Mouse (Mus musculus) c-Kit-positive CD71-positive TER-119-positive erythroid progenitor cells, embryonic 14.5 days (primary cell): Measurements from ENCODE around the gene Chd2.
"Not testable (repeated sequence)": the region's sequence is repeated elsewhere in the genome, so short reads cannot be mapped to it uniquely, and the experiment has no call there.

Source experiments
- DNase-seq: peaks from one replicate; pipeline ENCODE4 v3.0.0-alpha.2; 2013; ENCODE audit warnings: low spot score

Chd2 gene

DNA sequence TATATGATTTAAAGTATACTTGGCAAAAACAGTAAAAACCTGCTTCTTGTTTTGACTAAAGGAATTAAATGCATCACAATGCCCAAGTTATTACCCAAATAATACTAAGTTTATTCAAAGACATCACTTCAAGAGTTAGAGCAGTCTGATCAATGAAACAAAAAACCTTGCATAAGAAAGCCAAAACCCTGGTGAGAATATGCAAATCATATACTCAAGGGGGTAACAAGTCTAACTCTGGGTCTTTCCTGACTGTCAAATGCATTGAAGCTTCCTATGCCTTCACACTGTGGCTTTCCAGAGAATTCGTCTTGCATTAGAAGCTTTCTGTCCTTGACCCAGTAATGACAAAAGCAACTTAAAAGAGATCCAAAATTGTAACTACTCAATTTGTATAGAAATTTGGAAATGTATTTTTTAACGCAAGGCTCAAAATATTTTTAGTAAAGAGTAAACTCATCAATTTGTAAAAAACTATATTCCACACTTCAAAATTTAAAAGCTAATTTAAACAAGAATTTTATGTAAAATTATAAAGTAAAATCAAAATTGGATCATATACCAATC, 2.4 kb downstream of the Chd2 start:
- DNase-seq, result no peak

DNA sequence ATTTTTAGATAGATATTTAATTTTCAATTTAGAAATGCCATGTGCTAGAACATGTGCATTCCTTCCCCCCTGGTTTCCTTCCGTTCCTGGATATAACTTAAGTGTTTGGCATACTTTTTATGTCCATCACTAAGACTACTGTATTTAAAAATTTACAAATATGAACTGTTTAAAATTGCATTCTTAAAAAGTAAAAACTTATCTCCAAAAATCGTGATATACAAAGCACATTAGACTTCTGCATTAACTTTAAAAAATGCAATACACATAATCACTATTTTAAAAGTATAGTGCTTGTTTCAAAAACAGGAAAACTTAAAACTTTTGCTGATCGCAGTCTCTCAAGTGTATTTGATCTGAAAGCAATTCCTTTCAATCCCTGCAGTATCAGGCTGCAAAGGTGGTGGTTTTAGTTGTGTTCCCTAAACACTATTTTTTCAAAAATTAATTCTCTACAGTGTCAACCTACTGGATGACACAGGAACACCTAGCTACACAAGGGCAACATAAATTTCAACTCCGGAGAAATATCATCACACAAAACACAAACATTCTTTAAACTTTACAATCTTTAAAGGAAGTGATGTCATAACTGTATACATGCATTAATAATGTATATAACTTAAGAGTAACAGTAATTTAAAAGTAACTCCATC, 3.1 kb downstream of the Chd2 start:
- no peak for DNase-seq

DNA sequence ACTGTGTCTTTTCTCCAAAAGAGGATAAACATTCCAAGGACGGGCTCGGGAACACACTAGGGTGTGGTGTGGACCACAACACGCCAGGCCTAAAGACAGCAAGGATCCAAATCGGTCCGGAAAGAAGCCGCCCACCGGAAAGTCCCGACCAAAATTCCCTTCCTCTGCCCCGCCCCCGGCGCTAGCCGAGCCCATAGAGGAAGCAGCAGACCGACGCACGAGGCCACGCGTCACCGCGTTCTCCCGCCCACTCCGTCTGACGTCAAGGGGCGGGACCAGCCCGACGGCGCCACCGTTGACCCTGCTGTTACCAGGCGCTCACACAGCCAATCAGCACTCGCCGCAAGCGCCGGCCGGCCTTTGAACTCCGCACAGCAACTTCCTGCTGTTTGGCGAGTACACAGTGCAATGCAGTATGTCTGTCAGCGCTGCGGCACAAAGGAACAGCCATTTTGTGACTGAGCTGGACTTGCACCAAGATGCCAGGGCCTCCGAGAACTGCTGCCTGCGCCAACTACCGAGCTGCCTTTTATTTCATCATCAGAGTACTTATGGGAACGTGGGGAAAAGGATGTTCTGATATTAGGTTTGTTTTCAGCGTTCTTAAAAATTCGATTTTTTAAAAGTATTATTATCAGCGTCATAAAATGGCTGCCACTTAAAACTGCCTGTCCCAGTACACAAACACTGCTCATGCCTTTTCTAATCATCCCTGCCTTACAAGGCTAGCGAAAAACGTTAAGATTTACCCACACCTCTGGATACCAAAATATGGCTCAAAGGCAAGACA, 3.8 kb downstream of the Chd2 start:
- DNase-seq, result peak; percentile 99

DNA sequence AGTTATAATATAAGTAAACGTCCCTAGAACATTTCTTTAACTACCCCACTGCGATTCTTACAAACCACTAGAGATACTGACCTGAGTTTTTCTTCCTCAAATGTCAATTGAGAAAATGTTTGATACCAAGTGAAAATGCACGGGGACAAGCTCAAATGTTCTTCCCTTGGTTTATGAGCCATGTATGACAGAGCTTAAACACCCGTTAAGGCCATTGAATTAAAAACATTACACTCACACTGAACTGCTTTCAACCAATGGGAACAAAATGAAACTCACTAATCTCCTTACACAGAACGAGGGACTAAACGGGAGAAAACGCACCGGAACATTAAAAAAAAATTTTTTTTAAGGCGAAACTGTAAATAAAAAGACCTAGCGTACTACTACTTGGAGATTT, 4.4 kb downstream of the Chd2 start:
- DNase-seq, result no peak

DNA sequence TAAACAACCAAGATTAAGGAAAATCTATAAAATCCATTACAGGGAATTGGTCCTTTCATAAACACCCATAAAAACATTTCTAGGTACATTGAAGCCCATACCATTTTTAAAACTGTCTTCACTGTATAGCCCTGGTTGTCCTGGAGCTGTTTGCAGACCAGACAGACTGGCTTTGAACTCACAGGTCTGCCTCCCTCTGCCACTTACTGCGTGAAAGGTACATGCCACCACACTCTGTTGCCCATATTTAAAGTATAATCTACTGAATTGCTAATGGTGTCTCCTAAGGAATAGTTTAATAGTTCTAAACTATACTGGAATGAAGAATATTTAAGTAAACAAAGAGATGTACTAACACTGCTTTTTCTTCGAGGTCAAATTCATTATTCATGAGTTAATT, 5.1 kb downstream of the Chd2 start:
- DNase-seq, result no peak

DNA sequence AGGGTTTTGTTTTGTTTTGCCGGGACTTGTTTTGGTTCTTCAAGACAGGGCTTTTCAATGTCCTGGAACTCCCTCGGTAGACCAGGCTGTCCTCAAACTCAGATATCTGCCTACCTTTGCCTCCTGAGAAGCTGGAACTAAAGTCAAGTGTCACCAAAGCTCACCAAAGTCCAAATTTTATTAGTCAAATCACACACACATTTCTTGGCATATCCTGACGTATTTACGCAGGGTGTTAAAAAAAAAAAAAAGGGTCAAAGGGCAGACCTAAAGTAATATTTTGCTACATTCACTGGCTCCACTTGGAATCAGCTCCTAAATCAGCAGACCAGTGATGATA, 5.8 kb downstream of the Chd2 start:
- no peak for DNase-seq

DNA sequence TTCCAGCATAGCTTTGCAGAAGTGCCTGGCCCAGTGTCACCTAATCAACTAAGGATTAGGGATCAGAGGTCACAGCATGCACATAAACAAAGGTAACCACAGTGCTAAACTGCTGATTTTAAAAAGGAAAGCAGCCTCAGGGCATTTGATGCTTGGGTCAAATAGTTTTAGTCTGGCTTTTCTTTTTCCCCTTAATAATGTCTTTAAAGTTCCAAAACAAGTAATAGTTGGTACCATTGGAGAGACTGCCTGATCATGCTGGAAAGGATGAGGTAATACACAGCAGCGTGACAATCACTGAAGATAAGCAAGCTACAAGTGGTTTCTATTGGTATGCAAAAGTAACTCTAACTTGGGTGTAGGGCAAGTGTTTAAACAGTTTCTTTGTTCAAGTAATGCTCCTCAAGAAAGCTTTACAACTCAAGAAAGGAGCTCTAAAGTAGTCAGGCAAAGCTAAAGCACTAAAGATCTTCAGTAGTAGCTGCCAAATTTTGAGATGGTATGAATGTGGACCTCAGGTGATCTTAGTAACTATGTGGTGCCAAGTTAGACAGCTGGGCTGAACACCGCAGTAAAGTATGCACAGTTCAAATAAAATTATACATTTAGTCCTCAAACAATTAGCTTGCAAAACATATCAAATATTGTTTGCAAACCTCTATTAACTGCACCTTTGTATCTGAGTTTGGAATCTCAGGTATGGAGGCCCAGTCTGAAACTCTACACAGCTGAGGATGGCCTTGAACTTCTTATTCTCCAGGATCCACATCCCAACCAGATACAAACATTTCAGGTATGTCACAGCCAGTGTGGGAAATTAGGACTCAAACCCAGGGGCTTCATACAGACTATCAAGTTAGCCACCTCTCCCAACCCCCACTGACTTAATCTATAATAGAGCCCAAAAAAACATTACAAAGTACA, 6.4 kb downstream of the Chd2 start:
- no peak for DNase-seq

DNA sequence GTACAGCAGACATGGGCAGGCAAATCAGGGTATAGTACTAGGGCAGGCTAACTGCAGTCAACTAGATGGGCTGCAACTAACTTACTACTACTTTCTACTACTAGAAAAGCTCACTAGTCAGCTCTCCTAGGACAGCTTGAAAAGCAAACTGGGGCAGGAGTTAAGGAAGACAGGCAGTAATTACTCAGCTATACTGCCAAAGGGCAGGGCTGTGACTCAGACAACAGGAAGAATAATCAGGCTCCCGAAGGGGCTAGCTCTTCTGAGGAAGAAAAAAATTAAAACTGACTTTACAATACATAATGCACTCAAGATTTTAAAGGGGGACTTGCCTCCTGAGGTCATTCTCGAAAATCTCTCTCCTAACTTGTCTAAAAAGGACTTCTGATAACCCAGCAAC, 8.2 kb downstream of the Chd2 start:
- no peak for DNase-seq

DNA sequence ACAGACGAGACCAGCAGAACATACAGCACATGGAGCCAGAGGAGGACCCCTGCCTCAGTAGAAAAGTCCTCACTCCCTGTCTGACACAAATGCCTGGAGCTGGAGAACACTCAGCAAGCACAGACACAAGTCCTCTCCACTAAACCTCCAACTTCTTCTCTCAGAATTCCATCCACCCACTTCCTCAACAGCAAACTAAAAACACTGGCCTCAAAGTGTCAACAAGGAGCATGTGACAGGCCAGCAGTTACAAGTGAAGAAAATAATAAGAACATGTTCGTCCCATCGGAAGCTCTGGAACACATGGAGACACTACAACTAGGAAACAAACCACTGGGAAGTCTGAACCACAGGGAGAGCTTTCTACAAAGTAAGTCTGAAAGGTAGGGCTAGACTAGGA, 8.7 kb downstream of the Chd2 start:
- no peak for DNase-seq

DNA sequence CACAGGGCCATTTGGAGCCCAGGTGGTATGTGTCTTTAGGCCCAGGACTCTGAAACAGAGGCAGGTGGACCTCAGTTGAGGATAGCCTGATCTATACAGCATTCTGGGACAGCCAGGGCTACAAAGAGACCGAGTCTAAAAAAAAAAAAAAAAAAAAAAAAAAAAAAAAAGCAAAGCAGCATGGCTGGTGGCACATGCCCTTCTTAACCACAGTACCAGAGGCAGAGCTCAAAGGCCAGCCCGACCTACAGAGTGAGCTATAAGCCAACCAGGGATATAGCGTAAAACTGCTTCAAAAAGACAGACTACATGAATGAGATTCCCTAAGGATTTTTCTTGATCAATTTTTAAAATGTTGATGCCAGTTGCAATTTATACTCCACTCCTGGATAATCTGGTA, 9.5 kb downstream of the Chd2 start:
- no peak for DNase-seq

DNA sequence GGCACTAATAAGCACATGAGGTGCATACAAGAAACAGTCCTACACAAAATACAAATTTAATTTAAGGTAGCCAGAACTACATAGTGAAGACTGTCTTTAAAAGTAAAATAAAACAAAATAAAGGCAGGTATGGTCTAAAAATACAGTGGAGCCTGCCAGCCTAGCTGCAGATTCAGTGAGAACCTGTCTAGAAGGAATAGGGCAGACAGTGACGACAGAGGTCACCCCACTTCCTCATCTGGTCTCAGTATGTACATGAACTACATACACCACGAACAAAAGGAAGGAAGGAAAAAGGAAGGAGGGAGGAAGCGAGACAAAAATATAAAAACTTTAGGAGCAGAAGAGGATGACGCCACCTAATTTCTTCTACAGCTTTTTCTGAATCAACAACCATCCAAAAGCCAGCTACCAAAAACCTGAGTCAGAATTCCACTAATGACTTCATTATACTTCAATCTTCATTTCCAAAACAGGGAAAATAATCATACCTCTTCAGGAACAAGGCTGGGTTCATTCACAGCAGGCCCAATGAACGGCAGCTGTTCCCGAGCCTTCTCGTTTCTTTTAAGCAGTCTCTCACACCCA, 10.0 kb downstream of the Chd2 start:
- no peak for DNase-seq

DNA sequence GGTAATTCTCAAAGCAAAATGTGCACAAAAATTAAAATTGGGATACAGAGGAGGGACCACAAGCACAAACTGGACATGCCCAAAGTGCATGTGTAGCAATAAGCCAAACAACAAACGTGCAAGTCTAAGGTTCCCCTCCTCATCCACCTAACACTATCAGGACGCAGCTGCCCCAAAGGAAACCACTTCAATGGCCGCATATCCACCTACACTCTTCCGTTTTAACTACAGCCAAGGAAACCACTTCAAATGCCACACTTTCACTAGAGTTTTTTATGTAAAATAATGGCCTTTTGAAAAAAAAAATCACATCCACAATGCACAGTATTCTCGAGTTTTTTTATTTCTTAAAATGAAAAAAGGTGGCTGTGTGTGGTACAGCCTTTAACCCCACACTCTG, 10.8 kb downstream of the Chd2 start:
- no peak for DNase-seq

DNA sequence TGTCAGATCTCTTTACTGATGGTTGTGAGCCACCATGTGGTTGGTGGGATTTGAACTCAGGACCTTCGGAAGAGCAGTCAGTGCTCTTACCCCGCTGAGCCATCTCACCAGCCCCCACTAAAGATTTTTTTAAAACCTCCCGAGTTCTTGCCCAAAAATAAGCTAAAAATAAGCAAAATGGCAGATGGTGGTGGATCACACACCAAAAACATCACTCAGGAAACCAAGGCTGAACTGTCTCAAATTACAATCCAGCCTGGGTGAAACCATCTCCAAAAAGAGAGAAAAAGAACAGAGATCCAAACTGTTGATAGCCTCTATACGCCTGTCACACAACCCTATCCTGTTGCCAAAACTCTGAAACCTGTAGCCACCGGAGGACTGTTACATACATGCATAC, 11.5 kb downstream of the Chd2 start:
- no peak for DNase-seq

DNA sequence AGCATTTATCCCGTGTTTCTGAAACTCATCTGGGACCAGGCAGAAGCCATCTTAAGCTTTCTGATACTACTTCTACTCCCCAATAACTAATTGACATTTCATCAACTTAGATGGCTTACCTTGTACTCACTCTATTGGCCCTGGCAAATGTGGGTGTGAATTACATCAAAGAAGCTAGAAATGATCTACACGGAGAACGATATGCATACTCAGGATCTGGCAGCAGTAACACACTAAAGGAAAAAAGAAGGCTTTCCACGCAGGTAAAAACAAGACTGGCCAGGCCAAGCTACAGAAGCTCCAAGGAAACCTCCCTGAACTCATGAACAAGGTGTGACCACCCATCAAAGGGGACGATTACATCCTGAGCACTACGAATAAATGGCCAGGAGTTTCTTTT, 12.4 kb downstream of the Chd2 start:
- DNase-seq, result no peak

DNA sequence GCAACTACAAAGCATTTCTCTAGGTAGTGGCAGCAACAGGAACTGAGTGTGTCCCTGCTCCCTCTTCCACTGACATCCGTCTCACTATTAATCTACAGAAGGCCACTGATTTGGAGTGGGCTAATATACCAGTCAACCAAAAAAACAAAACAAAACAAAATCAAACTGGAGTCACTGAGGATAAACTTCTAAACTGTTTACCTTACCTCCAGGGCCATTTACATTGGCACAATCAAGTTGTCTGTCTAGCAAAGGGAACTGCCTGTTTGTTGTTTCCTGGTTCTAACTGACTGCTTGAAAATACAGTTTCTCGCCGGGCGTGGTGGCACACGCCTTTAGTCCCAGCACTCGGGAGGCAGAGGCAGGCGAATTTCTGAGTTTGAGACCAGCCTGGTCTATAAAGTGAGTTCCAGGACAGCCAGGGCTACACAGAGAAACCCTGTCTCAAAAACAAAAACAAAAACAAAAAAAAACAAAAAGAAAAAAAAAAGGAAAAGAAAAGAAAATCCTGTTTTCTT, 13.2 kb downstream of the Chd2 start:
- DNase-seq, result not testable (repeated sequence)

DNA sequence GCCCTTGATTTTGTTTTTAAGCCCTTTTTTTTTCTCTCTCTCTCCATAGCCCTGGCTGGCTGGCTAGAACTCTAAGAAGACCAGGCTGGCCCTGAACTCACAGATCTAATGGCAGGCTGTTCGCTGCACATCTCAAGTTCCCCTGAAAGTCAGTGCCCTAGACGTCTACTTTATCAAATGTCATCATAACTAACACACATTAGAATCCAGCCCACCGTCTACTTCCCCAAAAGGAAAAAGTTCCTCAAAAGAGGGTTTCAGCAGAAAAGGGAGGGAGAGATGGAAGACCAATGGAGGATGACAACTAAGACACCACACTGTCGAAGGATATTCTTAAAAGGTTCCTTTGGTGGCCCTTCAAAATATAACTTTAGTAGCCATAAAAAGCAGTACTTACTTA, 14.4 kb downstream of the Chd2 start:
- no peak for DNase-seq

DNA sequence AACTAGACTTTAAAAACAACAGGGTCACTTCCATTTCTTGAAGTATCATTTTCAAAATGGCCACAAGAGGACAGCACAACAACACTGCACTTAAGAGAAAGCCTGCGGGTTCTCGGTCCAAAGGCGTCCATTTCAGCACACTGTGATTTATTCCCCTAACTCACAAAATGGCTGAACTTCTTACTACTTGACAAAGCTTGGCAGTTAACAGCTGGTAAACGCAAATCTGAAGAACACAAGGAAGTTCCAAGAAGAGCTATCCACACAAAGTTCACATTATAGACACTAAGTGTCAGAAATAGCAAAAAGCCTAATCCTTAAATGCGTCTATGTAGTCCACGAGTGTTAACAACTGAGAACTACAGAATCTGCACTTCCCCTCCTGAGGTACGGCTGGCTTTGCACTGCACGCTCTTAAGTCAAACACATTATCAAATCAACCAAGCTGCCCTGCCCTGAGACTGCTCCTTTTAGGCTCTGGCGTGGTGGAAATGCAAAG, 17.1 kb downstream of the Chd2 start:
- peak; percentile 54 for DNase-seq

DNA sequence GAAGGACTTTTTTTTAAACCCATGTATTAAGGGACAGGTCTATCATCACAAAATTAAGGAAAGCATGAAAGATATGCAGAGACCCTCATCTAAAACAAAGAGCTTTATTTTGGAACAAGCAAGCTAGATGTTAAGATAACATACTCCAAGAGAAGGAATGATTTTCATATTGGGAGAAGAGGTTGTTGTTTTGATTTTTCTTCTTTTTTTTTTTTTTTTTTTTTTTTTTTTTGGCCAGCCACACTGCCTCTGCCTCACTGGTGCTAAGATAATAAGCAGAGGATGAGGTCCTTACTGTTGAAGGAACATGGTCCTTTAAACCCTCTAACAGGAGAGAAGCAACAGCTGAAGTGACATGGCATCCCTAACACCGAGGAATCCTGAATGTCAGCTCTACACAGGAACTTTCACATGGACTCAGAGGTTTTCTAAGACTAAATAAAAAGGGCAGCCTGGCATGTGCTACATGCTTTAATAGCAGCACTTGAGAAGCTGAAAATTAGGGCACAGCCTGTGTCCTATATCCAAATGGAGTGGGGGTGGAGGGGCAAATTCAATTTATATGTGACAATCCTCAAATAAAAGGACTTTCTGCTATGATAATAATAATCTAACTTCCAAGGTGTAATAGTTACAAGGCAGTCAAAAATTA, 17.9 kb downstream of the Chd2 start:
- no peak for DNase-seq

DNA sequence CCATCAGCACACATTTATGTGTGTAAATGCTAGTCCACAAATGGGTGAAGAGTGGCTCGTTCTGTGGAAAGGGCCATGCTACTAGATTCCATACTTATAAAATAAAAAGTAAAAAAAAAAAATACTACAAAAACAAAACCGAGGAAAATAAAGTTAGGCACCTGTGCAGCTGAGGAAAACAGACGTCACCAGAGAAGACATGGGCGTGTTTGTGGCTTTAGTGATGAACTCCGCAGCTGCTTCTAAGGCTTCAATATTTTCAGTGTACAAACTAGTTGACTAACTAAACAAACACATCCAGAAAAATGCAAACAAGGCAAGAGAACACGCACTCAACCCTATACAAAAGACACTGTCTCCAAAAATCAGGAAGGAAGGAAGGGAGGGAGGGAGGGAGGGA, 18.4 kb downstream of the Chd2 start:
- no peak for DNase-seq

DNA sequence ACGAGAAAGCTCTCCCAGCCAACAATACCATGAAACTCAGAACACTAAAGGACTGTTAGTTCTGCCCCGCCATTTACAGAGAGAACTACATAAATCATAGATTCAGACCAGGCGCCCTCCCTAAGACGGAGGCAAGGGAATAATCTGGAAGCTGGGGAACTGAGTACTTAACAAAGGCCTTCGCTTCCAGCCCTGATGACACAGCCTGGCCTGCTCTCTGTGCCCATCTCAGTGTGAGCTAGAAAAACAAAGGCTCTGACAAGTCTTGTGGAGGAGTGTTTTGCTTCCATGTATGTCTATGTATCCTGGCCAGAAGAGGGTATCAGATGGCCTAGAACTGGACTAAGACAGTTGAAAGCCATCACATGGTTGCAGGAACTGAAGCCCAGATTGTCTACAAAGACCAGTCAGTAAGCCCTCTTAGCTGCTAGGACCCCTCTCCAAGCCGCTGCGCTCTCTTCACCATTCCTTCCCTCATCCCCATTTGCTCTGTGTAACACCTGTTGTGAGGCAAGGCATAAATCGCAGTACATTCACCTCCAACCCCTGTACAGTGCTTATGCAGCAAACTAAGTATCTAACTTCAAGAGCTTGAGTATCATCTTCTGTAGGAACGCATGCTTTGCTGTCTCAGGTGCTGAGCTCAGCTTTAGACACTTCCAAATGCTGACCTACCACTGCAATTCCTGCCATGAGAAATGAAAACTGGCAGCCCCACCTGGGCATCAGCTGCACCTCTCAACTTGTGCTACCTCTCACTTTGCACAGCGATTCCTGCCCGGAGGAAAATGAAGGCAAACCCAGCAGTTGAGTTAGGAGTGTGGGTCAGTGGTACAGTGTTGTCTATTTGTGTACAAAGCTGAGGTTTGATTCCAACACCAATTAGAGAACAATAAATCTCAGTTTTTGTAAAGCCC, 20.1 kb downstream of the Chd2 start:
- DNase-seq, result no peak
